Mouse (Mus musculus): ENCODE measurements around the gene Crybb1. TPM values are rescaled to one million over a fixed set of nuclear protein-coding genes. Genes with fewer than 3 reads are reported as not detected.

Crybb1 gene
- polyA plus RNA-seq, 1 experiment from 2014 or later, result 1.9 TPM

GRCm38 (mm10) chr5:112238781-112239482, 16.7 kb upstream of the Crybb1 start:
- WGBS, result 51% methylated on average over 3 of the region's 3 CpGs

GRCm38 (mm10) chr5:112240761-112241160, 14.9 kb upstream of the Crybb1 start:
- no peak overlapping the region for H3K9ac ChIP-seq (replicated peaks)
- peak; percentile 5; the same call in 1 of the 2 replicates for ATAC-seq (ENCODE audit: low FRiP score, low read depth)
- H3K4me2 ChIP-seq (replicated peaks), result no peak overlapping the region
- H3K4me3 ChIP-seq, result no peak overlapping the region
- H3K4me1 ChIP-seq, result peaks cover 52% of the 10 kb centered on the region
- 4% methylated on average over 10 of the region's 10 CpGs for WGBS
- H3K27me3 ChIP-seq, result no peaks in the 10 kb centered on the region
- H3K9me3 ChIP-seq, result no peaks in the 10 kb centered on the region
- no peaks in the 10 kb centered on the region for H3K36me3 ChIP-seq
- peak overlapping the region; percentile 98; the same call in 1 of the 2 replicates for H3K27ac ChIP-seq (replicated peaks)

More at GRCm38 (mm10) chr5:112238781-112239482, 16.7 kb upstream of the Crybb1 start:
- Histone ChIP-seq H3K4me3 (no peak overlapping the region), H3K27ac (replicated peaks) (peak overlapping the region; percentile 98), H3K4me2 (replicated peaks) (0 out of 2 replicates have a peak overlapping the region, but pooled peaks have one; percentile 1), H3K36me3 (no peaks in the 10 kb centered on the region), H3K27me3 (no peaks in the 10 kb centered on the region), H3K9ac (replicated peaks) (0 out of 2 replicates have a peak overlapping the region, but pooled peaks have one; percentile 28), H3K9me3 (no peaks in the 10 kb centered on the region), H3K4me1 (peaks cover 53% of the 10 kb centered on the region)
- ATAC-seq (ENCODE audit: low FRiP score, low read depth), result peak; percentile 51

DNA sequence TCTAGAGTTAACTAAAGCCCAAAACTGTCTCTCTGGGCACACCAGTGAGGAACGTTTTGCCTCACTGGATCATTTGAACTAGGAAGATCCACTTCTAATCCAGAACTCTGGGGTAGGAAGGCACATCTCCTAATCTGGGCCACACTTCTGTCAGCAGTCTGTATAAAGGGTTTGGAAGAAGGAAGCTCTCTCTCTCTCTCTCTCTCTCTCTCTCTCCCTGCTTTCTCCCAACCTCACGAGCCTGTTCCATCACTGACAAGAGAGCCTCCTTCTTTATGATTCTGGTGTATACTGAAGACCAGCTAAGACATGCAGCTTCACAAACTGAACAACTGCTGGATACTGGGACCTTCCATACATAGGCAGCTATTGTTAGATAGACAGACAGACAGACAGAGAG, 13.8 kb upstream of the Crybb1 start:
- no peak overlapping the region; the same call in 1 of the 2 replicates for H3K27ac ChIP-seq (replicated peaks)
- no peak for ATAC-seq (ENCODE audit: low FRiP score, low read depth)
- no peak overlapping the region for H3K9ac ChIP-seq (replicated peaks)
- no peak overlapping the region for H3K4me2 ChIP-seq (replicated peaks)
- WGBS, result 75% methylated on average over 2 of the region's 2 CpGs
- no peaks in the 10 kb centered on the region for H3K36me3 ChIP-seq
- no peaks in the 10 kb centered on the region for H3K9me3 ChIP-seq
- H3K4me3 ChIP-seq, result no peak overlapping the region
- H3K27me3 ChIP-seq, result no peaks in the 10 kb centered on the region
- H3K4me1 ChIP-seq, result peaks cover 41% of the 10 kb centered on the region

GRCm38 (mm10) chr5:112242361-112242778, 13.2 kb upstream of the Crybb1 start:
- Histone ChIP-seq H3K4me2 (replicated peaks) (no peak overlapping the region), H3K27me3 (no peaks in the 10 kb centered on the region), H3K9me3 (no peaks in the 10 kb centered on the region), H3K36me3 (no peaks in the 10 kb centered on the region), H3K4me3 (no peak overlapping the region), H3K4me1 (peaks cover 39% of the 10 kb centered on the region), H3K27ac (replicated peaks) (no peak overlapping the region; the same call in 1 of the 2 replicates), H3K9ac (replicated peaks) (no peak overlapping the region)
- 78% methylated on average over 5 of the region's 5 CpGs for WGBS
- no peak for ATAC-seq (ENCODE audit: low FRiP score, low read depth)

GRCm38 (mm10) chr5:112243041-112243440, 12.6 kb upstream of the Crybb1 start:
- H3K4me3 ChIP-seq, result no peak overlapping the region
- no peak overlapping the region for H3K27ac ChIP-seq (replicated peaks)
- ATAC-seq (ENCODE audit: low FRiP score, low read depth), result no peak
- H3K27me3 ChIP-seq, result no peaks in the 10 kb centered on the region
- no peaks in the 10 kb centered on the region for H3K9me3 ChIP-seq
- H3K4me2 ChIP-seq (replicated peaks), result no peak overlapping the region
- WGBS, result 63% methylated on average over 5 of the region's 5 CpGs
- H3K9ac ChIP-seq (replicated peaks), result no peak overlapping the region
- peaks cover 34% of the 10 kb centered on the region for H3K4me1 ChIP-seq
- no peaks in the 10 kb centered on the region for H3K36me3 ChIP-seq

GRCm38 (mm10) chr5:112243539-112244274, 11.9 kb upstream of the Crybb1 start:
- H3K4me1 ChIP-seq, result peaks cover 27% of the 10 kb centered on the region
- H3K27me3 ChIP-seq, result no peaks in the 10 kb centered on the region
- no peaks in the 10 kb centered on the region for H3K36me3 ChIP-seq
- H3K9ac ChIP-seq (replicated peaks), result no peak overlapping the region
- H3K9me3 ChIP-seq, result no peaks in the 10 kb centered on the region
- H3K4me3 ChIP-seq, result no peak overlapping the region
- ATAC-seq (ENCODE audit: low FRiP score, low read depth), result no peak
- no peak overlapping the region for H3K27ac ChIP-seq (replicated peaks)
- H3K4me2 ChIP-seq (replicated peaks), result no peak overlapping the region
- WGBS, result 73% methylated on average over 10 of the region's 10 CpGs

- WGBS, result 61% methylated on average over 1 of the region's 1 CpGs
- H3K4me2 ChIP-seq (replicated peaks), result no peak overlapping the region
- H3K27me3 ChIP-seq, result no peaks in the 10 kb centered on the region
- H3K27ac ChIP-seq (replicated peaks), result no peak overlapping the region
- no peak overlapping the region for H3K9ac ChIP-seq (replicated peaks)
- no peaks in the 10 kb centered on the region for H3K36me3 ChIP-seq
- H3K4me3 ChIP-seq, result no peak overlapping the region
- peaks cover 22% of the 10 kb centered on the region for H3K4me1 ChIP-seq
- no peak for ATAC-seq (ENCODE audit: low FRiP score, low read depth)
- no peaks in the 10 kb centered on the region for H3K9me3 ChIP-seq
Measured at GRCm38 (mm10) chr5:112244275-112244562, 11.4 kb upstream of the Crybb1 start.

DNA sequence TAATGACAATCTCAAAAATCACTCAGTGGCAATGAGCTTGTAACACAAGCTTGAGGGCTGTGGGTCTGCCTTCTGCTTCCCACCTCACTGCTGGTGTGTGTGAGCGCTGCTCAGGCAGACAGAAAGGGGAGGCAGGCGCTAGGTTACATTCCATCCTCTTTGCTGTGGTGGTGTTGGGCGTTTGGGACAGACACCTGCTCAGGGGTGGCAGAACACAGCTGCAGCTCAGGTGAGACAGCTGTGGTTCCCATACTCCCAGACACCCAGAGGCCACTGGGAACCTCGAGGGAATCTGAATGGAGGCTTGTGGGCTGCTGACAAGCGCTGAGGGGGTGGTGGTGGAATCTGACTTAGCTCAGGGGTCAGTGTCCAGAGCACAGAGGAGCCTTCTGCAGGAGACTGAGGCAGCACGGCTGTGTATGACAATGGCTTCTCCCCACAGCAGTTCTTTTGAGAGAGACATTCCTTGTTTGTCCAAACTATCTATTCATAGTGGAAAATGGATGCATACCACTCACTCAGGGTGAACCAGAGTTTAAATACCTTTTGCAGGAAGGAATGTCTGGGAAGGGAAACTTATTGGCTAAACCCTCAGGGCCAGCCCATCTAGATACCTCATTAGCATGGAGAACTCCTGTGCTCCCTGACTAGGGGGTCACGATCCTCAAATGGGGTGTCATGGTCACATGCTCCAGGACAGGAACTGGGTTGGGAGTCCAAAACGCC, 10.6 kb upstream of the Crybb1 start:
- Histone ChIP-seq H3K9me3 (no peaks in the 10 kb centered on the region), H3K4me1 (peaks cover 14% of the 10 kb centered on the region), H3K9ac (replicated peaks) (no peak overlapping the region), H3K4me3 (no peak overlapping the region), H3K36me3 (no peaks in the 10 kb centered on the region), H3K4me2 (replicated peaks) (no peak overlapping the region), H3K27me3 (no peaks in the 10 kb centered on the region), H3K27ac (replicated peaks) (no peak overlapping the region)
- ATAC-seq (ENCODE audit: low FRiP score, low read depth), result no peak
- 52% methylated on average over 8 of the region's 8 CpGs for WGBS

DNA sequence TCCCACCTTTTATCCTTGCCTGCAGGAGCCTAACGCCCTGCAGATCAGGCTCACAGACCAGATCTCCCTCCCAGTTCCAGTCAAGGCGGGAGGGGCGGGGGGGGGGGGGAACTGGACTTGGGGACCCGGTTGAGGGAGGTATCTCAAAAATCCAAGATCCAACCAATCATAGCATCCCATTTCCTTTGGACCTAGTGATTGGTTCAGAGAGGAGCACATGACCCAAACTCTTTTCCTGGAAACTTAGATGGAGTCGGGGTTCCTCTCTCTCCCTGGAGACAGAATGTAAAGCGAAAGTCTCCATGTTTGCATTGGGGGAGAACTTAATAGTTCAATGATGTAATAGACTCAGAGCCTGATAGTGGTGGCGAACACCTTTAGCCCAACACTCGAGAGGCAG, 8.2 kb upstream of the Crybb1 start:
- Histone ChIP-seq H3K4me3 (no peak overlapping the region), H3K27ac (replicated peaks) (no peak overlapping the region), H3K36me3 (no peaks in the 10 kb centered on the region), H3K9me3 (no peaks in the 10 kb centered on the region), H3K9ac (replicated peaks) (no peak overlapping the region), H3K4me1 (0 out of 2 replicates have a peak, but pooled peaks cover 4% of the 10 kb centered on the region), H3K4me2 (replicated peaks) (no peak overlapping the region), H3K27me3 (0 out of 2 replicates have a peak, but pooled peaks cover 4% of the 10 kb centered on the region)
- WGBS, result 42% methylated on average over 8 of the region's 8 CpGs
- ATAC-seq (ENCODE audit: low FRiP score, low read depth), result no peak

DNA sequence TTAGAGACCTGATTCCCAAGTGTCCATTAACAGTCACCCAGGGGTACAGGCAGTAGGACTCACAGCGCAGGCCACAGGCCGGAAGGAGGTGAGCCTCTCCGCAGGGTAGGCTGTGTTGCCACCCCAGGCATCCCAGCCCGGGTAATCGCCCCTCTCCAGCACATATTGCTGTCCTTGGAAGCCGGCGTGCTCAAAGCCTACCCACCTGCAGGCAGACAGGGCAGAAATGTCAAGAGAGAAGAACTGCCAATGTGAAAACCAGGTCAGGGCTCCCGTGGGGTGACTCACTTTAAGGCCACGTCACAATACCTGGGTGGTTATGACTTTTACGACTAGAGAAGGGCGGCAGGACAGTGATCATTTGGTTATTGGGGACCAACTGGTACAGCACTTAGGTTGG, 6.5 kb upstream of the Crybb1 start:
- Histone ChIP-seq H3K4me1 (peaks cover 14% of the 10 kb centered on the region), H3K9ac (replicated peaks) (no peak overlapping the region), H3K4me3 (no peak overlapping the region), H3K4me2 (replicated peaks) (no peak overlapping the region), H3K27me3 (0 out of 2 replicates have a peak, but pooled peaks cover 4% of the 10 kb centered on the region), H3K36me3 (no peaks in the 10 kb centered on the region), H3K27ac (replicated peaks) (no peak overlapping the region), H3K9me3 (no peaks in the 10 kb centered on the region)
- ATAC-seq (ENCODE audit: low FRiP score, low read depth), result no peak
- WGBS, result 85% methylated on average over 11 of the region's 11 CpGs

GRCm38 (mm10) chr5:112252400-112252799, 3.2 kb upstream of the Crybb1 start, which contains the start of gene Cryba4:
TSS of gene Cryba4 (minus strand) at chr5:112252518.
- Histone ChIP-seq H3K27me3 (peaks cover 5% of the 10 kb centered on the region; the same call in 1 of the 2 replicates), H3K36me3 (no peaks in the 10 kb centered on the region), H3K27ac (replicated peaks) (no peak within 1 kb of the TSS), H3K9me3 (no peaks in the 10 kb centered on the region), H3K4me1 (peaks cover 13% of the 10 kb centered on the region), H3K9ac (replicated peaks) (no peak within 1 kb of the TSS), H3K4me3 (no peak within 1 kb of the TSS), H3K4me2 (replicated peaks) (no peak within 1 kb of the TSS)
- WGBS, result 78% methylated on average over 2 of the region's 2 CpGs
- no peak for ATAC-seq (ENCODE audit: low FRiP score, low read depth)

DNA sequence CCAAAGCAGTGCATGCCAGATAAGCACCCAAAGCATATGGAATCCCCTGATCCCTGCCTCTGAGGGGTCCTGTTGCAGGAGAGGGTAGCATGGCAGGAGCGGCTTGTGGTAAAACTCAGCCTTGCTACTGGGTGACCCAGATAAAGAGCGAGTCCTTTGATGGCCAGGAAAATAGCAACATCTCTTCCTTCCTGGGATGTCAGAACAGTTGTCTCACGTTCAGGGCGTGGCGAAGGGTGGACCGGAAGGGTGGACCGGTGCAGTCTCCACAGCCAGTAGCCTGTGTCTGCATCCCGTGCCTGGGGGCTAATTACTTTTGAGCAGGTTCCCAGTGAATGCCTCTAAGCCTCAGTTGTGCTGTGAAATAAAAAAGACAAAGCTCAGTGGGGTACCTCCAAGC, 2.4 kb upstream of the Crybb1 start:
- Histone ChIP-seq H3K4me3 (no peak overlapping the region), H3K27ac (replicated peaks) (no peak overlapping the region), H3K9me3 (no peaks in the 10 kb centered on the region), H3K27me3 (peaks cover 7% of the 10 kb centered on the region; the same call in 1 of the 2 replicates), H3K36me3 (no peaks in the 10 kb centered on the region), H3K4me1 (peaks cover 12% of the 10 kb centered on the region), H3K9ac (replicated peaks) (no peak overlapping the region), H3K4me2 (replicated peaks) (no peak overlapping the region)
- WGBS, result 15% methylated on average over 8 of the region's 8 CpGs
- ATAC-seq (ENCODE audit: low FRiP score, low read depth), result no peak

Measured in midbrain, embryonic 12.5 days (tissue).